Mouse (Mus musculus) G1E (cell line): ENCODE results near the gene Mrpl55. TPM values are rescaled to one million over a fixed set of nuclear protein-coding genes. Genes with fewer than 3 reads are reported as not detected.

Source experiments
- ATAC-seq: 2 replicates; pipeline ENCODE4 v1.8.0; 2016; ENCODE audit warnings: mild to moderate bottlenecking; ENCODE audit not compliant: insufficient number of reproducible peaks, poor library complexity, low FRiP score, severe bottlenecking; ENCODE audit errors: extremely low read depth
- DNase-seq: peaks from one replicate; pipeline ENCODE4 v3.0.0; 2012; ENCODE audit warnings: low spot score
- H3K27me3 ChIP-seq: 2 replicates; pipeline ENCODE4 v1.6.1; 2012; ENCODE audit warnings: mild to moderate bottlenecking, low read length, inconsistent platforms; ENCODE audit not compliant: insufficient read depth
- H3K36me3 ChIP-seq: replicated peaks from 2 replicates; pipeline ENCODE3; 2012; ENCODE audit warnings: mild to moderate bottlenecking, inconsistent platforms
- H3K4me1 ChIP-seq: 2 replicates; pipeline ENCODE4 v1.6.1; 2012; ENCODE audit warnings: low read depth, low read length, inconsistent platforms, mixed read lengths; ENCODE audit not compliant: insufficient read depth
- H3K4me3 ChIP-seq: 2 replicates; pipeline ENCODE4 v1.5.1; 2012; ENCODE audit warnings: low read depth, mild to moderate bottlenecking, inconsistent platforms, low read length, moderate library complexity, mixed read lengths
- H3K9me3 ChIP-seq: replicated peaks from 2 replicates; pipeline ENCODE4 v1.6.1; 2012; ENCODE audit warnings: inconsistent platforms
- CTCF ChIP-seq: IDR thresholded peaks from 2 replicates; pipeline ENCODE4 v1.5.1; 2012; ENCODE audit warnings: low read depth, low read length, inconsistent platforms, mixed read lengths
- GATA1 ChIP-seq: IDR thresholded peaks from 2 replicates; pipeline ENCODE4 v1.6.1; 2012; ENCODE audit warnings: borderline replicate concordance, low read length, inconsistent platforms, mixed read lengths
- GATA2 ChIP-seq: IDR thresholded peaks from 2 replicates; pipeline ENCODE4 v1.6.1; 2012; ENCODE audit warnings: low read depth, low read length, inconsistent platforms, borderline replicate concordance
- POLR2AphosphoS5 ChIP-seq: IDR thresholded peaks from 2 replicates; pipeline ENCODE4 v1.6.1; 2012; ENCODE audit warnings: low read depth, low read length, inconsistent platforms; ENCODE audit not compliant: insufficient replicate concordance
- TAL1 ChIP-seq: conservative IDR thresholded peaks from 2 replicates; pipeline ENCODE4 v1.6.1; 2012; ENCODE audit warnings: low read depth, low read length, inconsistent platforms, mixed read lengths
- polyA plus RNA-seq: library from polyadenylated mRNA; stranded (reverse); fragments of >175 nt; gene quantifications from 2 replicates; pipeline ENCODE4 v1.2.3, GENCODE M21; 2012
- total RNA-seq, 2 experiments: library from RNA; stranded (forward) in 1 of 2; stranded (reverse) in 1 of 2; fragments of 200-1000 nt in 1 of 2; fragments of >200 nt in 1 of 2; fragmentation: Nextera tagmentation in 1 of 2; gene quantifications; 2 replicates each; pipeline ENCODE4 v1.2.3; 2014 to 2017

Gene Mrpl55
- total and polyA plus RNA-seq, 3 experiments: 23.4 to 40.8 (median 34.8) TPM

DNA sequence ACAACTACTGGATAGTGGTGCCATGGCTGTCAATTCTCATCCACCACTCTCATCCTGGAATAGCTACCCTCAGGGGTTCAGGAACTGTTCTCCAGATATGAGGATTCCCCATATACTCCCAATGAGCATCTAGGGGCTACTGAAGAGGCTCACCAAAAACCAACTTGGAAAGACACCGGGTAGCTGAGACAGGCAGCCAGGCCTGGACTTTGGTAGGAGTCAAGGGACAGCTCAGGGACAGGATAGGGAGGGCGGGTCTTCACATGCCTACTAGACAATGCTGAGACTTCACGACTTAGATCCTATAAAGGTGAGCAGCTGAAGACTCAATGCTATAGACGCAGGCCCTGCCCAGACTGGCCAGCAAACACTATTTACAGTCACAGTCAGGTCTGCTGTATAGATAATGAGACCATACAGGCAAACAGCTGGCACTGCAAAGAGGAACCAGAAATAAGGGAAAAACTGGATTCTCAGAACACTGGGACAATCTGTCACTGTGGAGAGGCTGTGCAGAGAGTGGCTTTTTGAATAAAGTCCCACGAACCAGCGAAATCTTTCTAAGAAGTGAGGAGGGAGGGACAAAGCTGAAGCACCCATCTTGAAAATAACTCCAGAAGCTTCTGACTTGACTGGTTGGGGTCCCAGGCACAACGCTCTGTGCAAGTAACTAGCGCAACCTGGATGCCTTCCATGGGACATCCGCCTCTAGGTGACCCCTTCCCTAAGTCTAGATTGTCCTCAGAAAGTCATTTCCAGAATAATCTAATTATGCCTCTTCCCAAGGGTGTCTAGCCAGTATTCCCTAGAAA is 39.6 kb upstream of the Mrpl55 start:
- DNase-seq (no peak), ATAC-seq (no peak)
- Histone ChIP-seq H3K27me3 (no peaks in the 10 kb centered on the region), H3K36me3 (peaks cover 46% of the 10 kb centered on the region), H3K9me3 (no peaks in the 10 kb centered on the region), H3K4me1 (peaks cover 58% of the 10 kb centered on the region), H3K4me3 (peak overlapping the region; percentile 84)
- no peak for TF ChIP-seq TAL1
- TF ChIP-seq GATA1: no peak
- TF ChIP-seq POLR2AphosphoS5: no peak
- no peak for TF ChIP-seq CTCF
- TF ChIP-seq GATA2: no peak

GRCm38 (mm10) chr11:59163255-59164236 is 38.7 kb upstream of the Mrpl55 start, which contains the start of gene Iba57:
Gene Iba57 (minus strand): TSS chr11:59163739.
- no peaks in the 10 kb centered on the region for H3K27me3 ChIP-seq
- H3K9me3 ChIP-seq: no peaks in the 10 kb centered on the region
- H3K36me3 ChIP-seq: peaks cover 37% of the 10 kb centered on the region
- peak within 1 kb of the TSS; percentile 84 for H3K4me3 ChIP-seq
- ATAC-seq (peak; percentile 85), DNase-seq (peak; percentile 98)
- TF ChIP-seq TAL1 (no peak; the same call in 1 of the 2 replicates), GATA2 (no peak), GATA1 (no peak), POLR2AphosphoS5 (no peak), CTCF (no peak)
- peaks cover 65% of the 10 kb centered on the region for H3K4me1 ChIP-seq

DNA sequence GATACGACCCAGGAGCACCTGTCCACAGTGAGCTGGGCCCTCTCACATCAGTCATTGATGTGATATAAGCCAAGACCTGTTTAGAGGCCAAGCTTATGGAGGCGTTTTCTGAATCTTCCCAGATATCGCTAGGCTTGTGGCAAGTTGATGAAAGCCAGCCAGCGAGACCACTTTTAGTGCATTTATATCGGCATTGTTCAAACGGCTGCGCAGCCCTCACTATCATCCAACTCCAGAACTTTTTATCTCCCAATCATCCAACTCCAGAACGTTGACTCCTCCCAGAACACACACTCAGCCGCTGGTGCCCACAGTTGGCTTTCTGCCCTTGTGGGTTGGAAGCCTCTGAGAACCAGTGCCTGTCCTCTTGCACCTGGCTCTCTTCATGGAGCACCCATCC is 37.9 kb upstream of the Mrpl55 start:
- Histone ChIP-seq H3K9me3 (no peaks in the 10 kb centered on the region), H3K27me3 (no peaks in the 10 kb centered on the region), H3K36me3 (peaks cover 29% of the 10 kb centered on the region), H3K4me3 (peak overlapping the region; percentile 84; the same call in 1 of the 2 replicates), H3K4me1 (peaks cover 69% of the 10 kb centered on the region)
- peak; percentile 52 for ATAC-seq
- no peak for TF ChIP-seq POLR2AphosphoS5
- TF ChIP-seq CTCF: no peak
- TF ChIP-seq TAL1: peak; percentile 73
- TF ChIP-seq GATA1: no peak
- peak; percentile 47 for DNase-seq

GRCm38 (mm10) chr11:59165616-59166241 is 36.6 kb upstream of the Mrpl55 start:
- Histone ChIP-seq H3K27me3 (no peaks in the 10 kb centered on the region), H3K4me1 (peaks cover 66% of the 10 kb centered on the region), H3K9me3 (no peaks in the 10 kb centered on the region), H3K4me3 (no peak overlapping the region), H3K36me3 (peaks cover 15% of the 10 kb centered on the region)
- DNase-seq (no peak), ATAC-seq (no peak)
- TF ChIP-seq GATA1: no peak
- TF ChIP-seq GATA2: no peak

DNA sequence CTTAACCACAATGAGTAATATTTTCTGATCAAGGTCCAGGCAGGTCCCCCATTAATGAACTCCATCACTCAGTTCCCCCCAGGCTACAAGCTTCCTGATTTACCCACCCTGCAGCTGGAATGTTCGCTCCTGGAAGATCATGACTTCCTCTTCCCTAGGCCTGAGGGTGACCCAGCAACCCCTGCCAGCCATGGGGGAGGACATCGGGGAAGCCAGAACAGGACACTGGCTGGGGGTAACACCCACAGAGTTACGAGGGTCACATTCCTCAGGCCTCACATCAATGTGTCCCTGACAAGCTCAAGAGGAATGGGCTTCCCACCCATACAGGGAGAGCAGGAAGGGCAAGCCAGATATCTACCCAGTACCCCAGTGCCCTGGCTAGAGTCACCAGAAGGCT is 32.5 kb upstream of the Mrpl55 start:
- Histone ChIP-seq H3K9me3 (no peaks in the 10 kb centered on the region), H3K36me3 (no peaks in the 10 kb centered on the region), H3K27me3 (peaks cover 1% of the 10 kb centered on the region; the same call in 1 of the 2 replicates), H3K4me1 (peaks cover 45% of the 10 kb centered on the region), H3K4me3 (no peak overlapping the region)
- no peak for TF ChIP-seq GATA1
- no peak for TF ChIP-seq TAL1
- TF ChIP-seq CTCF: no peak
- TF ChIP-seq POLR2AphosphoS5: no peak
- no peak for TF ChIP-seq GATA2
- ATAC-seq: no peak
- DNase-seq: no peak

DNA sequence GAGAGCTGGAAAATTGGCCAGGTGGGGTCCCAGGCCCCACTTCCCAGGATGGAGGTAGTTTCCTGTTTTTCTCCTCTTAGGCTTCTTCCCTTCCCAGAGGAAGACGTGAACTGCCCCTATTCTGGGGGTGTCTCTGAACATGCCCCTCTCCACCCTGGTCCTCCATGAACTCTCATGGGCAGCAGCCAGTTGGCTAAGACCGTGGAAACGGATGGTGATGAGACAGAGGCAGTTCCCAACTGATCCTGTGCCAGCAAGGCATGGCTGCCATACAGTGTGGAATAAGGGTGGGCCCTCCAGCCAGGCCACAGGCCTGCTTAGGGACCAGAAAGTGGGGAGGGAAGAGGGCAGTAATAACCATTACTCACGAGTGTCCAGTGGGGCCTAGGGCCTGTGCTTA is 31.7 kb upstream of the Mrpl55 start:
- Histone ChIP-seq H3K4me3 (no peak overlapping the region), H3K27me3 (peaks cover 5% of the 10 kb centered on the region; the same call in 1 of the 2 replicates), H3K4me1 (peaks cover 40% of the 10 kb centered on the region), H3K9me3 (no peaks in the 10 kb centered on the region), H3K36me3 (no peaks in the 10 kb centered on the region)
- no peak for TF ChIP-seq GATA2
- TF ChIP-seq CTCF: no peak
- TF ChIP-seq GATA1: no peak
- TF ChIP-seq POLR2AphosphoS5: no peak
- TF ChIP-seq TAL1: no peak
- ATAC-seq (no peak), DNase-seq (no peak)
